Mouse (Mus musculus) lung, adult 2 months (tissue): Measurements from ENCODE around the gene Gm28710. TPM values are rescaled to one million over a fixed set of nuclear protein-coding genes. Genes with fewer than 3 reads are reported as not detected.

Experiments used
- DNase-seq: peaks from one replicate; pipeline ENCODE4 v3.0.0; 2022
- H3K4me1 ChIP-seq: fragments of 200-500 bp; 2 replicates; pipeline ENCODE4 v1.6.1; 2011; ENCODE audit warnings: low read length; ENCODE audit not compliant: control insufficient read depth, insufficient read depth
- H3K4me3 ChIP-seq: fragments of 200-500 bp; replicated peaks from 2 replicates; pipeline ENCODE3; 2011; ENCODE audit warnings: low read depth, mild to moderate bottlenecking, control low read depth, low read length; ENCODE audit errors: extremely low read depth
- CTCF ChIP-seq: fragments of 200-500 bp; IDR thresholded peaks from 2 replicates; pipeline ENCODE4 v1.5.1; 2011; ENCODE audit warnings: mild to moderate bottlenecking, low read length, control low read depth; ENCODE audit not compliant: insufficient read depth
- POLR2A ChIP-seq: fragments of 200-500 bp; IDR thresholded peaks from 2 replicates; pipeline ENCODE4 v1.6.1; 2011; ENCODE audit warnings: low read depth, mild to moderate bottlenecking, control low read depth, low read length, borderline replicate concordance; ENCODE audit errors: extremely low read depth
- WGBS: fragments of 180-500 bp; shearing (Covaris S2); methylation state at CpG from one replicate; pipeline ENCODE4 v1.1.7; 2018; 5-methylcytosine and 5-hydroxymethylcytosine counted together
- polyA plus RNA-seq: library from polyadenylated mRNA; depleted of rRNA; stranded (reverse); fragments of >200 nt; gene quantifications from 2 replicates; pipeline ENCODE4 v1.2.3, GENCODE M21; 2012; rRNA removed

Gm28710 gene
- polyA plus RNA-seq: not detected in 2 replicates

GRCm38 (mm10) chr5:16791243-16791860, at the start of gene Gm28710:
TSS of gene Gm28710 (plus strand) at chr5:16791810.
- DNase-seq: no peak
- WGBS: 59% methylated on average over 4 of the region's 4 CpGs

DNA sequence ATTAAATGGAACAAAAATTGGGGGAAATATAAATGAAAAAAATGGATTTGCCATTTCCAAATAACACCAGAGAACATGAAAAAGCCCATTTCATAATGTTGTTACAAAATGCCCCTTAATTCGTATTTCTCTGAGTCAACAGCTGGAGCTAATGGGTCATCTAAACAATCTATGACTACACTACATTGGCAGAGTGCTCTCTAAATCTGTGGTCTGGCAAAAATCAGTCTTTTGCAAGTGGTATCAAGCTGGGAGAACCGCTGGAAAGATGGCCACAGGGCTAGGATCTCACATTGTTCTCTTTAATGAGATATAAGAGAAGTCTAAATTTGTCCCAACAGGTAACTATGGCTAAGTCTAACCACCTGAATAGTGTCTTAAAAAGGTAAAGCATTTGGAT, 14.4 kb upstream of the Gm28710 start:
- no peak for TF ChIP-seq CTCF
- TF ChIP-seq POLR2A: no peak
- no peaks in the 10 kb centered on the region for H3K4me1 ChIP-seq
- H3K4me3 ChIP-seq: no peak overlapping the region
- 63% methylated on average over 2 of the region's 2 CpGs for WGBS
- DNase-seq: no peak

More at GRCm38 (mm10) chr5:16791243-16791860, at the start of gene Gm28710:
- TF ChIP-seq POLR2A (no peak), CTCF (no peak)
- Histone ChIP-seq H3K4me3 (no peak within 1 kb of the TSS), H3K4me1 (no peaks in the 10 kb centered on the region)

DNA sequence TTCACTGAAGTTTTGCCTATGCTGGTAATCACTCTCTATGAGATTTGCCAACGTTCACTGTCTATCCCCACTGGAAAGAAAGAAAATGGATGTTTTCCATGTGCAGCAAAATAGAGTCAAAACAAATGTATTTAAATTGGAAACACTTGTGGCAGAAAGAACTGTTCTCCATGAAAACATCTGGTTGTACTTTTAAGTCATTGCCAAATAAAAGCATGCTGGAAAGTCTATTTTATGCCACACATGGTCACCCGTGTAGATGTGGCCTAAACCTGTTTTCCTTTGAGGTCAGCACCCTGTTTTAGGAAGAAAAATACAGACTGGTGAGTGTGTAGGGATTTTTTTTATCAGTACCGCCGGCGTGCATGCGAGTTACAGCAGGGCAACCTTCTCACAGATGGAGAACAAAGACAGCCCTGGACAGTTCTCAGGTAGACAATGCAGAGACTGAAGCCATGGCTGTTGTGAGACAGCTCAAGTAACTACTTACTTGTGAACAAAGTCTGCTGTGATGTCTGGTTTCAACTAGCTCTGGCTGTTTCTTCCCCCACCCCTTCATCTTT, 12.9 kb upstream of the Gm28710 start:
- Histone ChIP-seq H3K4me1 (no peaks in the 10 kb centered on the region), H3K4me3 (no peak overlapping the region)
- no peak for TF ChIP-seq CTCF
- TF ChIP-seq POLR2A: no peak
- WGBS: 81% methylated on average over 6 of the region's 6 CpGs
- no peak for DNase-seq

- Histone ChIP-seq H3K4me1 (no peaks in the 10 kb centered on the region), H3K4me3 (no peak overlapping the region)
- TF ChIP-seq POLR2A (no peak), CTCF (no peak)
- DNase-seq: no peak
- WGBS: 84% methylated on average over 4 of the region's 4 CpGs
These were observed 6.0 kb upstream of the Gm28710 start for GRCm38 (mm10) chr5:16785627-16786026.

- no peaks in the 10 kb centered on the region for H3K4me1 ChIP-seq
- H3K4me3 ChIP-seq: no peak overlapping the region
- TF ChIP-seq POLR2A: no peak
- no peak for TF ChIP-seq CTCF
- DNase-seq: no peak
- 70% methylated on average over 6 of the region's 6 CpGs for WGBS
These were observed 3.4 kb downstream of the Gm28710 start for GRCm38 (mm10) chr5:16794972-16795371.

DNA sequence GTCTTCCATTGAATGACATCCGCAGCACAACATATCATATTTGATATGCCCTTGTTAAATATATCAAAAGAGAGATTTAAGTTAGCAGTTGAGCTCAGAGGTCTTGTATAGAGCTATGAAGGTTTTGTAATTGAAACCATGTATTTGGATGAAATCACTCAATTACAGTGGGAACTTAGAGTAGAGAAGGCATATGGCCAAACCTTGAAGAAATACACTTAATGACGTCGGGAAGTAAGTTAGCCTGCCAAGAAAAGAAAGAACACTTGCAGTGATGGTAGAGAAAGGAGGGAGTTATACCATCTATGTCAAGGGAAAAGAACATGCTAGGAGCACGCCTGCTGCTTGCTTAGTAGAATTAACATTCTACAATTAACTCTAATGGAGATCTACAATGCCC, 11.1 kb downstream of the Gm28710 start:
- 76% methylated on average over 4 of the region's 4 CpGs for WGBS
- H3K4me3 ChIP-seq: no peak overlapping the region
- no peak for TF ChIP-seq CTCF
- no peak for TF ChIP-seq POLR2A
- no peak for DNase-seq
- no peaks in the 10 kb centered on the region for H3K4me1 ChIP-seq

DNA sequence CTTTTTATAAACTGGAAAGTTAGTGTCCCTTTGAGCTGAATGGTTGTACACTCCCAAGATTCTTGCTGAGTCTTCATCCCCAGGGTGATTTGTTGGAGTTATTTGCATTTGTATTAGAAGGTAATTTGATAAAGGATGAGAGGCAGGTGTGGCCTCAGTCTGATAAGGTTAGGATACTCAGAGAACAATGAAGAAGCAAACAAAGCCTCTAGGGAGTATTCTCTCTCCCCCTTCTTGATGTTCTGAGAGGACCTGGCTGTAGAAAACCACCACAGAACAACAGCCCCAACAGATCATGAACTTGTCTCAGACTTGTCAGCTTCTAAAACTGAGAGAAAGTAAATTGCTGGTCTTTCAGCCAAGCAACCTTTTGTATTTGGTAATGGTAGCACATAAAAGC, 47.4 kb downstream of the Gm28710 start:
- no peak for DNase-seq
- no peak for TF ChIP-seq POLR2A
- no peak for TF ChIP-seq CTCF
- Histone ChIP-seq H3K4me1 (no peaks in the 10 kb centered on the region), H3K4me3 (no peak overlapping the region)

DNA sequence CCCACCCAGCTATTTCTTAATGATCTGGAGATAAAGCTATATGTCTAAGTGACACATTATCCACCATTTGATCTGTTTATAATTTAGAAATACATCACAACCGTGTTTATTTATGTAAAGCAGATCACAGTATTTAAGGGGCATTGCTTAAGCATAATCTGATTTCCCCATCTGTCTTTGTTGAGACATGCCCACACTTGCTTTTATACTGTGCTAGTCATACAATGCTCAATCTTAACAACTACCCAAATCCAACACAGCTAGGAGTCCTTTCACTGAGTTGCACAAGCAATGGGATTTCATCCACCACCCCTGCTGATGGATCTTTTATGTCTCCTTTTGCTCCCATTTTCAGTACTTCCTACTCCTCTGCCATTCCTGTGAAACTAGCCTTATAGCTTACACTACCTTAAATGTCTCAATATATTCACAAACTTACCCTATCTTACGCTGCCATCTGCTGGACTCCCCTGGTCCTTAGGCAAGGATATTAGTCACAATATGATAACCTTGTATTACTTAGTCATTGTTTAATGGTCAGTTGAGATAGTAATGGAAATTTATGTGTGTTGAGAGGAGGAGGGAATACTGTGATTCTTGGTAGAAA, 77.8 kb downstream of the Gm28710 start:
- no peak for DNase-seq
- WGBS: 33% methylated on average over 2 of the region's 2 CpGs
- TF ChIP-seq POLR2A (no peak), CTCF (peak; percentile 7; the same call in 1 of the 2 replicates)
- Histone ChIP-seq H3K4me3 (no peak overlapping the region), H3K4me1 (no peaks in the 10 kb centered on the region)

- TF ChIP-seq CTCF (no peak), POLR2A (no peak)
- 0% methylated on average over 1 of the region's 1 CpGs for WGBS
- Histone ChIP-seq H3K4me1 (no peaks in the 10 kb centered on the region), H3K4me3 (no peak overlapping the region)
- DNase-seq: no peak
These were observed 102.6 kb downstream of the Gm28710 start for GRCm38 (mm10) chr5:16894161-16894560.

GRCm38 (mm10) chr5:16919791-16920190, 128.2 kb downstream of the Gm28710 start:
- no peak for DNase-seq
- no peak overlapping the region for H3K4me3 ChIP-seq
- H3K4me1 ChIP-seq: no peaks in the 10 kb centered on the region
- TF ChIP-seq POLR2A: no peak
- TF ChIP-seq CTCF: no peak
- 93% methylated on average over 8 of the region's 8 CpGs for WGBS
